Mouse (Mus musculus) stomach, embryonic 14.5 days (tissue): ENCODE measurements at regions not wholly inside any gene's neighbourhood (a gene's known extent, or its start where the extent isn't known, plus 50 kb on each side); places are given as distances from the start of the nearest gene placed in this dataset.

ENCODE experiments used
- ATAC-seq: fragments of 200-750 bp; cut with Nextera tagmentation; 2 replicates; pipeline ENCODE4 v1.8.0; 2017; ENCODE audit warnings: low read depth, moderate TSS enrichment; ENCODE audit not compliant: insufficient number of reproducible peaks, insufficient read depth, low FRiP score
- H3K27ac ChIP-seq: fragments of 300-500 bp; sonication (generic); 2 replicates; pipeline ENCODE4 v1.5.1; 2014; ENCODE audit warnings: mild to moderate bottlenecking, low read length, moderate library complexity, mixed read lengths
- H3K27me3 ChIP-seq: fragments of 300-500 bp; sonication (generic); 2 replicates; pipeline ENCODE4 v1.6.1; 2014; ENCODE audit warnings: low read length, control low read depth, mixed read lengths; ENCODE audit not compliant: control insufficient read depth, insufficient read depth
- H3K36me3 ChIP-seq: fragments of 300-500 bp; sonication (generic); 2 replicates; pipeline ENCODE4 v1.6.1; 2014; ENCODE audit warnings: mild to moderate bottlenecking, control low read depth, low read length, moderate library complexity, mixed read lengths; ENCODE audit not compliant: control insufficient read depth, insufficient read depth
- H3K4me1 ChIP-seq: fragments of 300-500 bp; sonication (generic); 2 replicates; pipeline ENCODE4 v1.6.1; 2014; ENCODE audit warnings: low read length, control low read depth, mixed read lengths; ENCODE audit not compliant: control insufficient read depth, insufficient read depth
- H3K4me2 ChIP-seq: fragments of 300-500 bp; sonication (generic); replicated peaks from 2 replicates; pipeline ENCODE4 v1.6.1; 2014; ENCODE audit warnings: low read depth, low read length, control low read depth
- H3K4me3 ChIP-seq: fragments of 300-500 bp; sonication (generic); 2 replicates; pipeline ENCODE4 v1.5.1; 2014; ENCODE audit warnings: low read depth, low read length, control low read depth
- H3K9ac ChIP-seq: fragments of 300-500 bp; sonication (generic); replicated peaks from 2 replicates; pipeline ENCODE4 v1.6.1; 2014; ENCODE audit warnings: low read depth, mild to moderate bottlenecking, control low read depth, low read length, moderate library complexity, mixed read lengths
- H3K9me3 ChIP-seq: fragments of 300-500 bp; sonication (generic); 2 replicates; pipeline ENCODE4 v1.6.1; 2016; ENCODE audit warnings: low read depth, low read length, control low read depth; ENCODE audit not compliant: control insufficient read depth
- WGBS: fragments of 180-500 bp; shearing (Covaris S2); extraction: QIAGEN DNeasy Blood & Tissue Kit; methylation state at CpG from one replicate; pipeline ENCODE4 v1.1.7; 2014; 5-methylcytosine and 5-hydroxymethylcytosine counted together

- Histone ChIP-seq H3K9me3 (no peaks in the 10 kb centered on the region), H3K27ac (peak overlapping the region; percentile 96), H3K9ac (no peak overlapping the region; the same call in 1 of the 2 replicates), H3K27me3 (no peaks in the 10 kb centered on the region), H3K4me2 (peak overlapping the region; percentile 15; the same call in 1 of the 2 replicates), H3K4me1 (peaks cover 33% of the 10 kb centered on the region), H3K36me3 (no peaks in the 10 kb centered on the region), H3K4me3 (no peak overlapping the region)
- ATAC-seq = peak; percentile 56
- WGBS = 15% methylated on average over 10 of the region's 10 CpGs
Observed at GRCm38 (mm10) chr8:126736441-126736962, 142.7 kb upstream of the Irf2bp2 start.

- Histone ChIP-seq H3K9ac (no peak overlapping the region; the same call in 1 of the 2 replicates), H3K27ac (peak overlapping the region; percentile 96), H3K36me3 (no peaks in the 10 kb centered on the region), H3K27me3 (no peaks in the 10 kb centered on the region), H3K9me3 (no peaks in the 10 kb centered on the region), H3K4me1 (peaks cover 33% of the 10 kb centered on the region), H3K4me2 (peak overlapping the region; percentile 15; the same call in 1 of the 2 replicates), H3K4me3 (no peak overlapping the region)
- peak; percentile 77 for ATAC-seq
- WGBS = 17% methylated on average over 25 of the region's 25 CpGs
Observed at GRCm38 (mm10) chr8:126735488-126736440, 142.0 kb upstream of the Irf2bp2 start.

GRCm38 (mm10) chr8:126734743-126735487, 141.1 kb upstream of the Irf2bp2 start:
- Histone ChIP-seq H3K4me1 (peaks cover 33% of the 10 kb centered on the region), H3K9me3 (no peaks in the 10 kb centered on the region), H3K4me3 (no peak overlapping the region), H3K9ac (no peak overlapping the region), H3K4me2 (no peak overlapping the region), H3K36me3 (no peaks in the 10 kb centered on the region), H3K27ac (peak overlapping the region; percentile 96; the same call in 1 of the 2 replicates), H3K27me3 (no peaks in the 10 kb centered on the region)
- no peak for ATAC-seq
- WGBS = 42% methylated on average over 7 of the region's 7 CpGs

- Histone ChIP-seq H3K4me2 (no peak overlapping the region), H3K36me3 (no peaks in the 10 kb centered on the region), H3K9ac (no peak overlapping the region), H3K4me1 (peaks cover 36% of the 10 kb centered on the region), H3K27ac (no peak overlapping the region), H3K9me3 (no peaks in the 10 kb centered on the region), H3K27me3 (no peaks in the 10 kb centered on the region), H3K4me3 (no peak overlapping the region)
- no peak for ATAC-seq
- WGBS = 66% methylated on average over 6 of the region's 6 CpGs
Observed at GRCm38 (mm10) chr8:126733779-126734178, 140.0 kb upstream of the Irf2bp2 start.

GRCm38 (mm10) chr8:126733307-126733706, 139.5 kb upstream of the Irf2bp2 start:
- H3K27ac ChIP-seq = no peak overlapping the region
- H3K4me1 ChIP-seq = peaks cover 36% of the 10 kb centered on the region

DNA sequence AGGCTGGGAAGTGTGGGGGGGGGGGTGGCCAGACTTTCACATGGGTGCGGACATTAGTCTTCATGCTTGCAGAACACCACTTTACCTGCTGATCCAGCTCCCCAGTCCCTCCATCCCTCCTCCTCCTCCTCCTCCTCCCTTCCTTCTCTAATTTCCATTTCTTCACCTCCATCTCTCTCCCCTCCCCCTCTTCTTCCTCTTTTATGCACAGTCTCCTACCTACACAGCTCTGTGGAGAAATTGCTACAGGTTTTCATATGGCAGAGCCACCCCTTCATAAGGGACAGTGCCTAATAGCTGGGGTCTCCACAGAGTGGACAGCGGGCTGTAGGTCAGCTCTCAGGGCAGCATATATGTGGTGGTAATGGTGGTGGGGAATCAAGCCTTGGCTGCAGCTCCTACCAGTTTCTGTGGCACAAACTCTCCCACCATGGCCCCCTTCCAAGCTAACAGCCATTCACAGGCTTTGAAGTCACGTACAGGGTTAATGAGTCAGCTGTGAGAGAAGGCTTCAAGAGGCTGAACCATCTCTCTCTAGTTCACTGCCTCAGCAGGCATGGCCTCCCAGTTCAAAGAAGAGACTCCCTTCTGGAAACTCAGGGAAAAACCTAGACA, 136.3 kb upstream of the Irf2bp2 start:
- H3K4me1 ChIP-seq = peaks cover 19% of the 10 kb centered on the region
- no peak overlapping the region for H3K4me2 ChIP-seq
- no peaks in the 10 kb centered on the region for H3K9me3 ChIP-seq
- H3K4me3 ChIP-seq = no peak overlapping the region
- no peak overlapping the region for H3K9ac ChIP-seq
- 88% methylated on average over 3 of the region's 3 CpGs for WGBS
- ATAC-seq = no peak
- no peak overlapping the region for H3K27ac ChIP-seq
- no peaks in the 10 kb centered on the region for H3K27me3 ChIP-seq
- no peaks in the 10 kb centered on the region for H3K36me3 ChIP-seq

More at GRCm38 (mm10) chr8:126733307-126733706, 139.5 kb upstream of the Irf2bp2 start:
- WGBS = 64% methylated on average over 7 of the region's 7 CpGs
- no peak overlapping the region for H3K4me2 ChIP-seq
- H3K27me3 ChIP-seq = no peaks in the 10 kb centered on the region
- no peak overlapping the region for H3K9ac ChIP-seq
- no peaks in the 10 kb centered on the region for H3K36me3 ChIP-seq
- H3K9me3 ChIP-seq = no peaks in the 10 kb centered on the region
- no peak for ATAC-seq
- no peak overlapping the region for H3K4me3 ChIP-seq

DNA sequence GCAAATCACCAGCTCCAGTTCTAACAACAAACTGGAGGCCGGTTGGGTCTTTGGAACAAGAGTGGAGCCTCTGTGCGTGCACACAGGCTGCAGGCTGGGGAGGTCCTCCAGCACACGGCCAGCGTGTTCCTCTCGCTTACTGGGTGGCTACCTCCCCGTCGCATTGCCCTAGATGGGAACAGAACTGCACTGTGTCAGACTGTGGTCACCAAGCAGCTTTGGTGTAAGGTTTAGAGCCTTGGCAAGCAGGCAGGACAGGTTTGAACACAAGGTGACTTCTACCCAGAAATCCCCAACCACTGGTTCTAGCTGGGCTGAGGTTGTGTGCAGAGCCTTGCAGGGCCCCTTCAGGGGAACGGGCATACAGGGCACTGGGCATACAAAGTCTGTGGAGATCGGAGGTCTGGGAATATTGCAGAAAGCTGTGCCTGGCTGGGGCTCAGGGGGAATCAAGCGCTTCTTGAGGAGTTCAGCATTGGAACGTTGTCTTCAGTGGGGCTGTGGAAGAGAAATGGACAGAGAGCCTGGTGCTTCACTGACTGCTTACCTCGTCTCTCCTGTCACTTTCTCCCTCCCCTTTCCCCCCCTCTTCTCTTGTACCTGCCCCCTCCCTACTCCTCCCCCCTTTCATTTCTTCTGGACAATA, 135.3 kb upstream of the Irf2bp2 start:
- Histone ChIP-seq H3K4me2 (no peak overlapping the region), H3K9ac (no peak overlapping the region), H3K27me3 (no peaks in the 10 kb centered on the region), H3K36me3 (no peaks in the 10 kb centered on the region), H3K9me3 (no peaks in the 10 kb centered on the region), H3K4me3 (no peak overlapping the region), H3K4me1 (peaks cover 11% of the 10 kb centered on the region; the same call in 1 of the 2 replicates), H3K27ac (peak overlapping the region; percentile 27; the same call in 1 of the 2 replicates)
- no peak for ATAC-seq
- 80% methylated on average over 12 of the region's 12 CpGs for WGBS
